Mouse (Mus musculus) left cerebral cortex, postnatal 10 days (tissue): ENCODE measurements around the gene Cops3. TPM values are rescaled to one million over a fixed set of nuclear protein-coding genes. Genes with fewer than 3 reads are reported as not detected.
A peak's percentile ranks its signal among the peaks of the same experiment; 100 is the strongest.

Experiments used
- DNase-seq, 2 experiments: peaks; one replicate each; pipeline ENCODE4 v3.0.0; 2021 to 2022; ENCODE audit warnings: low spot score in 2 of 2, mixed read lengths in 1 of 2; ENCODE audit errors: extremely low spot score in 1 of 2
- intact Hi-C: fragments of 180-260 bp; cut with DNase I; formaldehyde crosslinking; loops from one replicate; pipeline ENCODE4 v1.15.1; 2025
- total RNA-seq, 2 experiments: library from RNA; stranded (reverse); gene quantifications; 2 replicates each; pipeline ENCODE4 v1.2.3; 2021

The Cops3 gene
- total RNA-seq, 2 experiments from 2014 or later = 76.4 to 81.7 TPM

DNA sequence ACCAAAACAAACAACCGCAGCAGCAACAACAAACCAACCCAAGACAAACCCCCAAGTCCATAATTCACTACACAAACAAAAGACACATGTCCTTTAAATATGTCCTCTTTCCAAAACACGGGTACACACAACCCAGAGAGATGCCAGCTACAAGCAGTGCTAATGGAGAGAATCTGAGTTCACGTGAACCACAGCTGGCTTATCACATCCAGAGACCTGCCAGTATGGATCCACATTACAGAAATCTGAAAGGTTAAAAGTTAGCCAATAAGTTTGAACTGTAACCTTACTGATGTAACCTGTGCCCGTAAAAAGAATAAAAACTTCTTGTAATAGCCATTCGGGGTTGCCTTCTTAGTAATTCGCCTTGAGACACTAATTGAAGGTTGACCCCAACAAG lies 24.7 kb downstream of the Cops3 start:
- intact Hi-C loops = no loop called here
- DNase-seq = no peak

DNA sequence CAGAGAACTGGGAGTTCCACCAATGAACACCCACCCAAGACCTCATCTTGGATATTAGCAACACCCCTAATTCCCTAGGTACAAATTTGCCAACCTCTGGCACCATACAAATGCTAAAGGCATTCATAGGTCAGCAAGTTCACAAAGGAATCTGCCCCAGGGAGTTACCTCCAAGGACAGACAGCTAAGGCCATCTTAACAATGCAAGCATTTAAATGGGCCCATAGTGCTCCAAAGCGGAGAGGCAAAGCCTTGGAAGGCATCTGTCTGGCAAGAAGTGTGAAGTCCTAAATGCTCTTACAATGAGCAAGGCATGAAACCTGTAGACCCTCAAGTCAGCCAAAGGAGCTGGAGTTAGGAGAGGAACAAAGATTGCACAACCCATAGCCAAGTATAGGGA lies 25.3 kb downstream of the Cops3 start:
- no peak for DNase-seq
- intact Hi-C loops = no loop called here

DNA sequence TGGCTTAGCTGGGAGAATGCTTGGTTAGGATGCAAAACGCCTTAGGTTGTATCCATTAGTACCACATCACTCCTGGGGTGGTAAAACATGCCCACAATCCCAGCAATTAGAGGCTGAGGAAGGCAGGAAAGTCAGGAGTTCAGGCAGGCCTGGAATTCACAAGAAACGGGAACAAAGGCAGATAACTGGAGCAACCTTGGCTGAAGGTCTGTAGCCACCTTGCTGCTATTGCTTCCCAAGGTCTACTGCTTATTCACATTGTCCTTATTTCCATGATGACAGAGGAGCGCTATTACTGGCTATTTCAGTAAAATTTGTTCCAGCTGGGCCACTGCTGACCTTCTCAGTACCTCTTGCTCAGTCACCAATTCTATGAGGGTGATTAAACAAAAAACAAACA lies 26.4 kb downstream of the Cops3 start:
- intact Hi-C loops = no loop called here
- no peak for DNase-seq

DNA sequence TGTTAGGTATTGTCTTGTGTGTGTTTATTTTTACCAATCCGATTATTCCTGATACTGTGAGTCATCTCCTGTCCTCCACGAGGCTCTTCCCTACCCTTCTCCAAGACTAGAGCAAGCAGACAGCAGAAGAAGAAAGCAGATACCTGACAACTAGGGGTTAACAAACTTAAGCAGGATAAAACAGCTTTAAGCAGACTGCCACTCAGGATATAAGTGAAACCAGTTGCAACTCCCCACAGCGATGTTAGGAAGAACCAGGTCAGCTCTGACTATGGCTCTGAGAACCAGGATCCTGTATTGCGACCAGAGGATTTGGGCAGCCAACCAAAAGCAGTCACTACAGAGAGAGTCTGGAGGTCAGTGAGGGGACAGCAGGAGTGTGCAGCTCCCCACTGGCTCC lies 28.4 kb downstream of the Cops3 start:
- intact Hi-C loops = no loop called here
- DNase-seq = no peak

GRCm38 (mm10) chr11:59810480-59811158 lies 29.0 kb downstream of the Cops3 start:
- intact Hi-C loops = no loop called here
- no peak for DNase-seq

GRCm38 (mm10) chr11:59809670-59810474 lies 29.8 kb downstream of the Cops3 start, which contains the start of gene Flcn:
Gene Flcn, minus strand, starts transcription at chr11:59810016.
- intact Hi-C loops = no loop called here
- DNase-seq = peak; percentile 68 to 90

- peak in 1 of 2 experiments; percentile 23 for DNase-seq
- intact Hi-C loops = no loop called here
Measured at GRCm38 (mm10) chr11:59809071-59809669, 30.5 kb downstream of the Cops3 start.

- intact Hi-C loops = no loop called here
Measured at GRCm38 (mm10) chr11:59808170-59808960, 31.3 kb downstream of the Cops3 start.

GRCm38 (mm10) chr11:59805656-59806055 lies 34.0 kb downstream of the Cops3 start:
- intact Hi-C loops = no loop called here
- DNase-seq = no peak

More at GRCm38 (mm10) chr11:59808170-59808960, 31.3 kb downstream of the Cops3 start:
- no peak for DNase-seq

GRCm38 (mm10) chr11:59805256-59805655 lies 34.4 kb downstream of the Cops3 start:
- intact Hi-C loops = no loop called here

GRCm38 (mm10) chr11:59804409-59805110 lies 35.1 kb downstream of the Cops3 start:
- DNase-seq = peak in 1 of 2 experiments; percentile 33

More at GRCm38 (mm10) chr11:59805256-59805655, 34.4 kb downstream of the Cops3 start:
- DNase-seq = no peak

GRCm38 (mm10) chr11:59803516-59803915 lies 36.1 kb downstream of the Cops3 start:
- DNase-seq = no peak
- intact Hi-C loops = no loop called here

More at GRCm38 (mm10) chr11:59804409-59805110, 35.1 kb downstream of the Cops3 start:
- intact Hi-C loops = no loop called here

GRCm38 (mm10) chr11:59801881-59802280 lies 37.8 kb downstream of the Cops3 start:
- DNase-seq = no peak
- intact Hi-C loops = no loop called here

GRCm38 (mm10) chr11:59800412-59800811 lies 39.2 kb downstream of the Cops3 start:
- intact Hi-C loops = no loop called here
- DNase-seq = no peak

- intact Hi-C loops = no loop called here
- no peak for DNase-seq
Measured at GRCm38 (mm10) chr11:59793390-59793789, 46.2 kb downstream of the Cops3 start.

GRCm38 (mm10) chr11:59789311-59789710 lies 50.3 kb downstream of the Cops3 start:
- intact Hi-C loops = no loop called here

DNA sequence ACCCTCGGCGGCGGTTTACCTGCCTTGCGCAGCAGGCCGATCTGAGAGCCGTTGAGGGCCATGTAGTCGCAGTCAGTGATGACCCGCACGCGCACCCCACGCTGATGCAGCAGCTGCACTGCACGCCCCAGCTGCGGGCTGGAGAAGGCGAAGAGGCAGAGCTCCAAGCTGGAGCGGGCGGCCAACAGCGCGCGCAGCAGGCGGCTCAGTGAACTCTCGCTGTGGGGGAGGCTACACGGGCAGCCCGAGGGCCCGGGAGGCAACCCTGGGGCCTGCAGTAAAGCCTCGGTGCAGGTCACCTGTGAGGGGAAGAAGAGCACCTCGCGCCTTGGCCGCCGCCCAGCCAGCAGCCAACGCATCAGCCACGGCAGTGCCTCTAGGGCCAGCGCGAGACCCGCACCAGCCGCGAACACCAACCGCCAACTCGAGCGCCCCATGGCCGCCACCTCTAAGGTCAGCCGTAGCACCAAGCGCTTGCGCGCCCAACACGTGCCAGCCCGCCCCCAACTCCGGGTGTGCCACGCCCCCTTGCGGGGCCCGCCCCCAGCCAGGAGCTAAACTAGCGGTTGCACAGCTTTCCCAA lies 52.3 kb downstream of the Cops3 start, which contains the start of gene Pld6:
Gene Pld6, minus strand, starts transcription at position 447 of the 583 bp plus-strand sequence.
- intact Hi-C loops = no loop called here
- peak in 1 of 2 experiments; percentile 69 for DNase-seq

More at GRCm38 (mm10) chr11:59789311-59789710, 50.3 kb downstream of the Cops3 start:
- DNase-seq = no peak
